Mouse (Mus musculus) gastrocnemius, postnatal 10 days (tissue): ENCODE measurements around the gene Olfr467. TPM values are rescaled to one million over a fixed set of nuclear protein-coding genes. Genes with fewer than 3 reads are reported as not detected.
"Not testable (repeated sequence)": the region's sequence is repeated elsewhere in the genome, so short reads cannot be mapped to it uniquely, and the experiment has no call there.

Experiments used
- DNase-seq: peaks from one replicate; pipeline ENCODE4 v3.0.0; 2021; ENCODE audit warnings: mixed read lengths
- long read RNA-seq, 2 experiments: library from polyadenylated mRNA; stranded (forward); transcript quantifications; one replicate each; pipeline ENCODE4 v2.0.0; 2021
- total RNA-seq, 2 experiments: library from RNA; stranded (reverse); gene quantifications; 2 replicates each; pipeline ENCODE4 v1.2.3; 2021

Olfr467 gene
- total RNA-seq: not detected
- long read RNA-seq, experiment 1: 0 reads
- long read RNA-seq, experiment 2: 0 reads

- DNase-seq: no peak
Observed at GRCm38 (mm10) chr7:107811963-107812362, at the start of gene Olfr467. TSS of gene Olfr467 (plus strand) at chr7:107812263.

- DNase-seq: no peak
Observed at GRCm38 (mm10) chr7:107770812-107771211, 41.3 kb upstream of the Olfr467 start.

- DNase-seq: no peak
Observed at GRCm38 (mm10) chr7:107778216-107778615, 33.8 kb upstream of the Olfr467 start.

GRCm38 (mm10) chr7:107779611-107780010 is 32.5 kb upstream of the Olfr467 start:
- DNase-seq: no peak

GRCm38 (mm10) chr7:107787977-107788620 is 24.0 kb upstream of the Olfr467 start:
- DNase-seq: no peak

GRCm38 (mm10) chr7:107796500-107796899 is 15.6 kb upstream of the Olfr467 start:
- no peak for DNase-seq

- DNase-seq: no peak
Observed at GRCm38 (mm10) chr7:107801108-107801507, 11.0 kb upstream of the Olfr467 start, which contains the start of gene Ovch2. TSS of gene Ovch2 (minus strand) at chr7:107801208.

GRCm38 (mm10) chr7:107802138-107802537 is 9.9 kb upstream of the Olfr467 start:
- DNase-seq: no peak

- DNase-seq: no peak
Observed at GRCm38 (mm10) chr7:107819442-107819841, 7.4 kb downstream of the Olfr467 start.

- DNase-seq: not testable (repeated sequence)
Observed at GRCm38 (mm10) chr7:107823867-107824266, 11.8 kb downstream of the Olfr467 start.

GRCm38 (mm10) chr7:107825441-107825840 is 13.4 kb downstream of the Olfr467 start, which contains the start of gene Olfr469:
TSS of gene Olfr469 (minus strand) at chr7:107825541.
- DNase-seq: not testable (repeated sequence)

- DNase-seq: no peak
Observed at GRCm38 (mm10) chr7:107841719-107842118, 29.7 kb downstream of the Olfr467 start.

GRCm38 (mm10) chr7:107847390-107847789 is 35.3 kb downstream of the Olfr467 start, which contains the start of gene Olfr470:
TSS of gene Olfr470 (minus strand) at chr7:107847490.
- DNase-seq: not testable (repeated sequence)

Other genes with a start within 250 kb of the Olfr467 start
- 10 to 100 TPM; 10.5 to 12.7 TPM for gene Olfml1, start 244.8 kb upstream of the Olfr467 start, total RNA-seq
- 10 to 100 TPM; 16.8 to 20.1 TPM for gene Ppfibp2, start 217.1 kb upstream of the Olfr467 start, total RNA-seq
- not detected for gene 5330417H12Rik, start 187.1 kb upstream of the Olfr467 start, total RNA-seq
- gene Cyb5r2, start 54.2 kb upstream of the Olfr467 start, total RNA-seq: under 1 TPM; 0.20 to 0.54 TPM
- gene Ovch2, start 11.1 kb upstream of the Olfr467 start, total RNA-seq: not detected
- not detected for gene Olfr469, start 13.3 kb downstream of the Olfr467 start, total RNA-seq
- gene Olfr470, start 35.2 kb downstream of the Olfr467 start, total RNA-seq: not detected
- under 1 TPM in 1 of 2 experiments, not detected in 1; 0.05 TPM for gene Olfr472, start 85.6 kb downstream of the Olfr467 start, total RNA-seq
- gene Olfr473, start 118.2 kb downstream of the Olfr467 start, total RNA-seq: not detected
- not detected for gene Olfr474, start 142.4 kb downstream of the Olfr467 start, total RNA-seq
- gene Olfr476, start 152.5 kb downstream of the Olfr467 start, total RNA-seq: not detected
- gene Olfr477, start 174.4 kb downstream of the Olfr467 start, total RNA-seq: not detected
- not detected for gene Olfr478, start 221.7 kb downstream of the Olfr467 start, total RNA-seq
- not detected for gene Olfr479, start 238.4 kb downstream of the Olfr467 start, total RNA-seq